Mouse (Mus musculus) liver, postnatal 0 days (tissue): ENCODE measurements around the gene Rgs6.

Experiments
- CTCF ChIP-seq: sonication (generic); IDR thresholded peaks from 2 replicates; pipeline ENCODE4 v1.5.1; 2016; ENCODE audit warnings: antibody characterized with exemption, low read depth
- EP300 ChIP-seq: IDR thresholded peaks from 2 replicates; pipeline ENCODE4 v1.6.1; 2016; ENCODE audit warnings: antibody characterized with exemption, low read depth, mild to moderate bottlenecking

GRCm38 (mm10) chr12:82772215-82772614 is 184.1 kb downstream of the Rgs6 start:
- peak; percentile 37 for TF ChIP-seq CTCF
- TF ChIP-seq EP300 = no peak
